Mouse (Mus musculus) midbrain, embryonic 10.5 days (tissue): Measurements from ENCODE around the gene Ube2q2. TPM values are rescaled to one million over a fixed set of nuclear protein-coding genes. Genes with fewer than 3 reads are reported as not detected.

Experiments used
- DNase-seq: peaks from one replicate; pipeline ENCODE4 v3.0.0-alpha.2; 2017; ENCODE audit warnings: low spot score
- H3K27ac ChIP-seq: fragments of 300-500 bp; sonication (generic); replicated peaks from 2 replicates; pipeline ENCODE4 v1.5.1; 2016; ENCODE audit warnings: mild to moderate bottlenecking
- H3K27me3 ChIP-seq: fragments of 300-500 bp; sonication (generic); 2 replicates; pipeline ENCODE4 v1.6.1; 2016; ENCODE audit warnings: low read depth, mild to moderate bottlenecking; ENCODE audit not compliant: poor library complexity, severe bottlenecking
- H3K36me3 ChIP-seq: fragments of 300-500 bp; sonication (generic); 2 replicates; pipeline ENCODE4 v1.6.1; 2016; ENCODE audit warnings: mild to moderate bottlenecking, moderate library complexity
- H3K4me1 ChIP-seq: fragments of 300-500 bp; sonication (generic); 2 replicates; pipeline ENCODE4 v1.6.1; 2016
- H3K4me3 ChIP-seq: fragments of 300-500 bp; sonication (generic); 2 replicates; pipeline ENCODE4 v1.5.1; 2016; ENCODE audit warnings: mild to moderate bottlenecking, moderate library complexity
- H3K9me3 ChIP-seq: fragments of 300-500 bp; sonication (generic); replicated peaks from 2 replicates; pipeline ENCODE4 v1.6.1; 2016; ENCODE audit warnings: mild to moderate bottlenecking
- WGBS: fragments of 180-500 bp; shearing (Covaris S2); methylation state at CpG from one replicate; pipeline ENCODE4 v1.1.7; 2016; 5-methylcytosine and 5-hydroxymethylcytosine counted together
- polyA plus RNA-seq: library from polyadenylated mRNA; unstranded; fragments of >200 nt; fragmentation: Nextera tagmentation; extraction: Ambion mirVana; gene quantifications from 2 replicates; pipeline ENCODE4 v1.2.1, GENCODE M21; 2016

Gene Ube2q2
- polyA plus RNA-seq, 1 experiment from 2014 or later: 37.7 TPM

DNA sequence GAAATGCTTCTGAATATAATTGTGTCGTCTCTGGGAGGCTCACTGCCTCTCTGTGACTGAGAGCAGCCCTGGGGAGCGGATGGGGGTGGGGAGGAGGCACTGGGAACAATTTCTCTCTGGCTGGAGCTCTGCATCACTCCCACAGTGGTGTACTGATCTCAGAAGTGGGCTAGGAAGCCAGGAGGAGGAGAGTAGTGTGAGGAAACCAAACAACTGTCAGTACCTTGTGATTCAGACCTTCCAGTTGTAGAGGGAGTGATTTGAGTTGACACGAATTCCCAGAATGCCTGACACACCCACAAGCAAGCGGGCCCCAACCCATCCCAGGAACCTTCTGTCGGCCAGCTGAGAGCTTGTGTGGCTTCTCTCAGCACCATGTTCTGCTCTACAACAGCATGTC is 12.1 kb upstream of the Ube2q2 start:
- WGBS: 52% methylated on average over 5 of the region's 5 CpGs
- Histone ChIP-seq H3K27me3 (no peaks in the 10 kb centered on the region), H3K36me3 (no peaks in the 10 kb centered on the region), H3K9me3 (no peaks in the 10 kb centered on the region), H3K4me1 (peaks cover 4% of the 10 kb centered on the region; the same call in 1 of the 2 replicates), H3K27ac (no peak overlapping the region), H3K4me3 (no peak overlapping the region)
- no peak for DNase-seq

DNA sequence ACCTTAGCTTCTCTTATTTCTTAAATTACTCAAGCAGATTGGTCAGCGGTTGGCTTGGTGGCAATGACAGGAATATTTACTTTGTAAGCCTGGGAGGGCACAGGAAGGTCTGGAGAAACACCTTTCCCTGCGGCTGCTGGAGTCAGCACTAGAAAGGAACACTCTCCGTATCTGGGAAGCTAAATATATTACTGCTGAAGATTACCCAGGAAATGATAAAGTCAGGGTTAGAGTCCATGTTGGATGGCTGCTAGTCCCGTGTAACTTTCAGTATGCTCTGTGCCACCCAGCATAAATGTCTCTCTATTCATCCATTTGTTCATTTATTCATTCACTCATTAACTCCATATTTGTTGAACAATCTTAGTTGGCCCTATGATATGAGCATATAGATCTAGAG is 11.5 kb upstream of the Ube2q2 start:
- DNase-seq: no peak
- WGBS: 83% methylated on average over 4 of the region's 4 CpGs
- Histone ChIP-seq H3K36me3 (no peaks in the 10 kb centered on the region), H3K9me3 (no peaks in the 10 kb centered on the region), H3K27ac (no peak overlapping the region), H3K27me3 (no peaks in the 10 kb centered on the region), H3K4me3 (no peak overlapping the region), H3K4me1 (peaks cover 4% of the 10 kb centered on the region; the same call in 1 of the 2 replicates)

DNA sequence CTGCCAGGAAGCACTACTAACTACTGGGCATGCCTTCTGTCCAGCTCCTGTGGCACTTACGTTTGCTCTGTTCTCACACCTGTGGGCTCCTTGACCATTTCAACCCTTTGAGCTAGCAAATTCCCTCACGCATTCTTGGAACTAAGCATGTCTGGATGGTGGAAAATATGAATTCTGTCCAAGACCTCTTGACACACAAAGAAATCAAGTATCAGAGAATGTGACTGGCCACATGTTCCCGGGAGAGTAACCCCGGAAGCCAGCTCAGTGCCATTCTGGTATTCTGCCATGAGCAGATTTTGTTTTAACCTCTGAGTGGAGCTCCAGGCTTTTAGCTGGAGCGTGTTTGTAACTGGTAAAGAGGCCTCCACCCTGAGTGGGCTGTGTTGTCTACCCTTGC is 8.7 kb upstream of the Ube2q2 start:
- 84% methylated on average over 5 of the region's 5 CpGs for WGBS
- H3K27me3 ChIP-seq: no peaks in the 10 kb centered on the region
- H3K4me1 ChIP-seq: peaks cover 4% of the 10 kb centered on the region; the same call in 1 of the 2 replicates
- H3K36me3 ChIP-seq: no peaks in the 10 kb centered on the region
- H3K4me3 ChIP-seq: no peak overlapping the region
- H3K9me3 ChIP-seq: no peaks in the 10 kb centered on the region
- DNase-seq: no peak
- H3K27ac ChIP-seq: no peak overlapping the region

DNA sequence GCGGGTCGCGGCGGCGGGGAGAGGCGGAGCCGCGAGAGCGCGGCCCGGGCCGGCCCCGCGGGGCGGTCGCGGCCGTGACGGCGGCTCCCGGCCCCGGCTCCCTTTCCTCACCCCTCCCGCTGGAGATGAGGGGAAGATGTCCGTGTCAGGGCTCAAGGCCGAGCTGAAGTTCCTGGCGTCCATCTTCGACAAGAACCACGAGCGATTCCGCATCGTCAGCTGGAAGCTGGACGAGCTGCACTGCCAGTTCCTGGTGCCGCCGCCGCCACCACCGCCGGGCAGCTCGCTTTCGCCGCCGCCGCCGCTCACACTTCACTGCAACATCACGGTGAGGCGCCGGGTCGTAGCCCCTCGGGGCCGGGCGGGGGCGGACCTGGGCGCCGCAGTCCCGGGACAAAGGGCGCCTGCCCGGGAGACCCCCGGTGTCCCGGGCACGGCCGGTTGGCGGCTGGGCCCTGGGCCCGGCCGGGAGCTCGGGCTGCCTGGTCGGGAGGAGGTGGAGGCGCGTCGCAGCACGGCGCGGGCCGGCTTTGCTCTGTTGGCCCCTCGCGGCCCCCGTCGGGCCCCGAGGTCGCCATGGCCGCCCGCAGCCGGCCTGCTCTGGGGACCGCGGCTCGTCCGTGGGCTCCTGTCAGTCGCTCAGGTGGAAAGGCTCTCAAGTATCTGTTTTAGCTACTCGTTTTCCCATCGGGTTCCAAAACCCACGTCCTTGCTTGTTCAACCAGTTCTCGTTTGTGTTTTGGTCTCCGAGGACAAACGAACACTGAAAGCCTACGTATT is 1.0 kb downstream of the Ube2q2 start:
- Histone ChIP-seq H3K4me3 (peak overlapping the region; percentile 86), H3K27me3 (peaks cover 13% of the 10 kb centered on the region; the same call in 1 of the 2 replicates), H3K4me1 (peaks cover 36% of the 10 kb centered on the region), H3K36me3 (peaks cover 11% of the 10 kb centered on the region; the same call in 1 of the 2 replicates), H3K27ac (peak overlapping the region; percentile 96), H3K9me3 (no peaks in the 10 kb centered on the region)
- peak; percentile 73 for DNase-seq
- under 1% methylated on average over 93 of the region's 93 CpGs for WGBS

DNA sequence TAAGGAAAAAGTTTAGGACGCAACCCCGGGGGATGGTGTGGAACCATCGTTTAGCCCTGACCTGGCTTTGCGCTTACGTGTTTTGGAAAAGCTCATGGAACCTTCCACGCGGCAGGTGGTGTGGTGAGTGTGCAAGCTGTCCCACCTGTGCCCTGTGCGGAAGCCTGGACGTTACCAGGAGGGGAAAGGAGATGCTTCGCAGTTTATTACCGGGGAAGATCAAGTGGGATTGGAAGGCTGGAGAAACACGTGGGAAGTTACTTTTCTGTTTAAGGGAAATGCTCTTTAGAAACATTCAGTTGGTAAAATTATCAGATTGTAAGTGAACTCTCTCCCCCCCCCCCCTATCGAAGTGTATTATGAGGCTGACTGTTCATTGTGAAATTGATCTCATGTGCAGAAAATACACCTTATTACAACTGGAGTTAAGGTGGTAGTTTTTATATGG is 1.6 kb downstream of the Ube2q2 start:
- H3K36me3 ChIP-seq: peaks cover 11% of the 10 kb centered on the region; the same call in 1 of the 2 replicates
- H3K27me3 ChIP-seq: peaks cover 13% of the 10 kb centered on the region; the same call in 1 of the 2 replicates
- no peaks in the 10 kb centered on the region for H3K9me3 ChIP-seq
- peak overlapping the region; percentile 86 for H3K4me3 ChIP-seq
- no peak for DNase-seq
- 2% methylated on average over 13 of the region's 13 CpGs for WGBS
- H3K4me1 ChIP-seq: peaks cover 36% of the 10 kb centered on the region
- H3K27ac ChIP-seq: peak overlapping the region; percentile 96

DNA sequence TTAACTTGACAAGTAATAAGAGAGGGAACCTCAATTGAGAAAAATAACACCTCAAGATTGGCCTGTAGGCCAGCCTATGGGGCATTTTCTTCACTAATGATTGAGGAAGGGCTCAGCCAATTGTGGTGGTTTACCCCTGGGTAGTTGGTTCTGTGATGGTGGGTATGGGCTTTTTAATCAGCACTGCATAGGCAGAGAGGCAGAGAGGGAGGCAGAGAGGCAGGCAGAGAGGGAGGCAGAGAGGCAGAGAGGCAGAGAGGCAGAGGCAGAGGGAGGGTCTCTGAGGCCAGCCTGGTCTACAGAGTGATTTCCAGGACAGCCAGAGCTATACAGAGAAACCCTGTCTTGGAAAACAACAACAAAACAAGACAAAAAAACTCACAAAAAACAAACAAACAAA is 2.4 kb downstream of the Ube2q2 start:
- Histone ChIP-seq H3K36me3 (peaks cover 11% of the 10 kb centered on the region; the same call in 1 of the 2 replicates), H3K4me1 (peaks cover 36% of the 10 kb centered on the region), H3K27ac (no peak overlapping the region), H3K9me3 (no peaks in the 10 kb centered on the region), H3K4me3 (peak overlapping the region; percentile 86), H3K27me3 (peaks cover 10% of the 10 kb centered on the region; the same call in 1 of the 2 replicates)
- no peak for DNase-seq

DNA sequence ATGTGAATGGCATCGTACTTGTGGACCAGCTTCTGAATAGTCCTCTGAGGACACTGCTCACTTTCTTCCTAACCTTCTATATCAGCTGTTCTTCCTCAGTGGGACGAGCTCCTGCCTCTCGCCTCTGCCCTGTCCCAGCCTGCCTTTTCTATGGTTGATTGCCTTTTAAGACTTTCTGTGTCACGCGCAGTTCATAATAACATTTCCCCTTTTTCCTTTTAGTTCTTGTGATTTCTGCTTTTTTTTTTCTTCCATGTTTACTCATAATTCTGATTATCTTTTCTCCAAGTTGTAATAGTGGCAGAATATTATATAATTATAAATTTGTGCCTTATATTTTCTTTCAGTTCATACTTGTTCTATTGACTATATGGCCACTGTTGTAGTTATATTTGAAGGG is 4.3 kb downstream of the Ube2q2 start:
- H3K27me3 ChIP-seq: peaks cover 6% of the 10 kb centered on the region; the same call in 1 of the 2 replicates
- peaks cover 11% of the 10 kb centered on the region; the same call in 1 of the 2 replicates for H3K36me3 ChIP-seq
- H3K9me3 ChIP-seq: no peaks in the 10 kb centered on the region
- peaks cover 36% of the 10 kb centered on the region for H3K4me1 ChIP-seq
- no peak for DNase-seq
- 82% methylated on average over 5 of the region's 5 CpGs for WGBS
- H3K27ac ChIP-seq: no peak overlapping the region
- no peak overlapping the region for H3K4me3 ChIP-seq

DNA sequence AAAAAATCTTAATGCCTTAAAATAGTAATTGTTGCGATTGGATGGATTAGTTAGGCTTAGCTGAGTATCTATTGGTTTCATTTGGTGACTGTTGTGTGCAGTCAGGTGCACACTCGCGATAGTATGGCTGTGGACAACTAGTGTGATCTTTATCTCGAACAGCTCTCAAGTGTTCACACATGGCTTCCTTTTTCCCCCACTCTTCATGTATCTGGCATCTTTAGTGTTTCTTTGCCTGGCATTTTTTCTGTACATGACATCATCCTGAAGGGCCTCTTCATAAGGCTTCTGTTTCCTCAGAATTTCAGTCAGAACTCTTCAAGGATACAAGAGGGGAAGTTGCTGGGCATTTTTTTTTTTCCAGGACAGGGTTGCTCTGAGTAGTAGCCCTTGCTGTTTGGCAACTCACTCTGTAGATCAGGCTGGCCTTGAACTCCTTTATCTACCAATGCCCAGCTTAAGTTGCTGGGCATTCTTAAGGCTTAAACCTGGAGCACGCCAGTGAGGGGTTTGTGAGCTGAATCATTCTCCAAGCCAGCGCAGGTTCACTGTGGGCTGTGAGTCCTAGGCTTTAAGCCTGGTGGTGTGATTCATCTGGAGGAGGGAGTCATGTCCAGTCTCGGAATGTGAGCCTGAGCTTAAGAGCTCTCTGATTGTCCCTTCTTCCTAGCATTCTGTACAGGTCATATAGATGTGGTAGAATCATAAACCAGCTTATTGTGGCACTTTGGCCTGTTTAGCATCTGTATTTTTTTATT is 22.2 kb downstream of the Ube2q2 start:
- H3K27me3 ChIP-seq: no peaks in the 10 kb centered on the region
- no peak overlapping the region for H3K27ac ChIP-seq
- peaks cover 53% of the 10 kb centered on the region for H3K36me3 ChIP-seq
- H3K4me1 ChIP-seq: no peaks in the 10 kb centered on the region
- H3K9me3 ChIP-seq: no peaks in the 10 kb centered on the region
- whole genome bisulfite sequencing: 90% methylated on average over 7 of the region's 7 CpGs
- H3K4me3 ChIP-seq: no peak overlapping the region
- DNase-seq: no peak

DNA sequence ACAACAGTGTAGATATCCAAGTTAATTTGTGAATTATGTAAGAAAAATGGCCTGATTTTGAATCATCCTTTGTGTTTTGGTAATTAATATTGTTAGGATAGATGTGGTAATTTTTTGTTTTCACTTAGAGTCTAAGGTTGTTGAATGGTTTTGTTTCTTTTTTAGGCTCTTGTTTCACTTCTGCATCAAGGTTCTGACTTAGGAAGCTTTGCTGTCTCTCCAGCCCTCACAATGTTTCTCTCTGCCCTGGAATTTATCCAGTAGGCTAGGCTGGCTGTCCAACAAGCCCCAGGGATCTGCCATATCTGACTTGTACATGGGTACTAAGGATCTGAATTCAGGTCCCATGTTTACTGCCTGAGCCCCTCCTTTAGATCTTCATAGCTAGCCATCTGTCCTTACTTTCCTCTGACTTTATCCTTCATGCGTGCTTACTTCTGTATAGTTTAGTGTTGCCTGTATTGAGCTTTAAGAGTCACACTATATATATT is 23.6 kb downstream of the Ube2q2 start:
- H3K9me3 ChIP-seq: no peaks in the 10 kb centered on the region
- H3K4me1 ChIP-seq: no peaks in the 10 kb centered on the region
- no peaks in the 10 kb centered on the region for H3K27me3 ChIP-seq
- DNase-seq: no peak
- H3K36me3 ChIP-seq: peaks cover 40% of the 10 kb centered on the region
- H3K4me3 ChIP-seq: no peak overlapping the region
- 96% methylated on average over 1 of the region's 1 CpGs for WGBS
- no peak overlapping the region for H3K27ac ChIP-seq

DNA sequence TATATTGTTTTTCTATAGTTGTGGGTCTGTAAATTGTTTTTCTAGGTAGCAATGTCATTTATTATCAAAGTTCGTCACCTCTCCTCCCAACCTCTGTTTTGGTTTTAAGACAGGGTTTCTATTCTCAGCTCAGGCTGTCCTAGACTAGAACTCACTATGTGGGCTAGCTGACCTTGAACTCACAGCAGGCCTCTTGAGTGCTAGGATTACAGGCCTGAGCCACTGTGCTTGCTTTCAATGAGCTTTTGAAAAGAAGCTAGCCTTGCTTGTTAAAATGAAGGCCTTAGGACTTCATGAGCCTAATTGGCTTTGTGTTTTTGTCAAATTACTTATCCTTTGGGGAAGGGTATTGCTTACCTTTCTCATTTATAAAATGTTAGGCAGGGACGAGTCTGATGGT is 25.6 kb downstream of the Ube2q2 start:
- H3K27ac ChIP-seq: no peak overlapping the region
- no peak for DNase-seq
- H3K27me3 ChIP-seq: no peaks in the 10 kb centered on the region
- no peaks in the 10 kb centered on the region for H3K9me3 ChIP-seq
- H3K4me3 ChIP-seq: no peak overlapping the region
- peaks cover 28% of the 10 kb centered on the region for H3K36me3 ChIP-seq
- 78% methylated on average over 2 of the region's 2 CpGs for WGBS
- H3K4me1 ChIP-seq: no peaks in the 10 kb centered on the region

DNA sequence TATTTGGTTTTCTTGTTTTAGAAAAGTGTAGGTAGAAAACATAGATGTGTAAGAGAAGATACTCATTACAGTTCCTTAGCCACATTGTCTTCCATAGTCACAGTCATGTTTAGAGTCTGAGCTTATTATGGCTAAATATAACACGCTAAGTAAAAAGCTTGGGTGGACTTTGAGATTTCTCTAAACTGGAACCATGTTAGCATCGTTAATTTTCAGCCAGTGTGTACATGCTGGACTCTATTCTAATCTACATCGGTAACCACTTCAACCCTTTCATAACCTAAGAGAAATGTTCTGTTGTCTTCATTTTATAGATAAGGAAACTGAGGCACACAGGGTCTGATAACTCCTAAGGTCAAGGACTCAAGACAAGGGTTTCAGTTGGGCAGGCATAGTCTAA is 47.2 kb downstream of the Ube2q2 start:
- 93% methylated on average over 3 of the region's 3 CpGs for WGBS
- H3K27me3 ChIP-seq: no peaks in the 10 kb centered on the region
- H3K27ac ChIP-seq: no peak overlapping the region
- H3K4me3 ChIP-seq: no peak overlapping the region
- peaks cover 61% of the 10 kb centered on the region for H3K36me3 ChIP-seq
- H3K9me3 ChIP-seq: no peaks in the 10 kb centered on the region
- no peak for DNase-seq
- H3K4me1 ChIP-seq: no peaks in the 10 kb centered on the region

DNA sequence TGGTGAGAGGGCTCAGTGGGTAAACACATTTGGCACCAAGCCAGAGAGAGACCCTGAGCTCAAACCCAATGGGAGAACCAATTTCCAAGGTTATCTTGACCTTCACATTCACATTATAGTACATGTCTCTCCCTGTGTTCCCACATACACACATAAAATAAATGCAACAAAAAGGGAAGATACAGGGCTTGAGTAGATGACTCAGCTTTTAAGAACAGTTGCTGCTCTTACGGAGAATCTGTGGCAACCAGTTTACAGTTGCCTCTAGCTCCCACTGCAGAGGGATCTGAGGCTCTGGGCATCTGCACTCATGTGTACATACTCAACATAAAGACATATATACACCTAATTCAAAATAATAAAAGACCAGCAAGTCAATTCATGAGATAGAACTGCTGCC is 49.6 kb downstream of the Ube2q2 start:
- Histone ChIP-seq H3K4me1 (no peaks in the 10 kb centered on the region), H3K27me3 (no peaks in the 10 kb centered on the region), H3K27ac (no peak overlapping the region), H3K9me3 (no peaks in the 10 kb centered on the region), H3K4me3 (no peak overlapping the region), H3K36me3 (peaks cover 59% of the 10 kb centered on the region)
- DNase-seq: no peak
- 90% methylated on average over 1 of the region's 1 CpGs for WGBS

DNA sequence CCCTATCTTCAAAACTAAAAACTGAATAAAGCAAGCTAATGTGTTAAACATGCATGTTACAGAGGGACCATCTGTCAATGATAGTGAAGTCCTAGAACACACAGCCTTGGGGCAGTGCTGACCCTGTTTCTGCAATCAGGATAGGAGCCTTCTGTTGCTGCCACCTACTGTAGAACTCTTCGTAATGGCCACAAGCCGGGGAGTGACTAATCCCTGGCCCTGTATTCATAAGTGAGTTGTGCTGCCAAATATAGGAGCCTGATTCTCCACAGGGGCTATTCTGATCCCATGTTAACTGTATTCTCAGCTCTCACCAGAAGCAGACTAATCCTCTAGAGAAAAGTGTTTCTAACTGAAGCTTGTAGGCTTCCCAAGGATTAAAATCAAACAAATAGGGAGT is 50.7 kb downstream of the Ube2q2 start:
- Histone ChIP-seq H3K4me3 (no peak overlapping the region), H3K27ac (no peak overlapping the region), H3K4me1 (no peaks in the 10 kb centered on the region), H3K9me3 (no peaks in the 10 kb centered on the region), H3K27me3 (no peaks in the 10 kb centered on the region), H3K36me3 (peaks cover 63% of the 10 kb centered on the region)
- 85% methylated on average over 2 of the region's 2 CpGs for WGBS
- DNase-seq: no peak
